Mouse (Mus musculus): ENCODE measurements at regions not wholly inside any gene's neighbourhood (a gene's known extent, or its start where the extent isn't known, plus 50 kb on each side); places are given as distances from the start of the nearest gene placed in this dataset.

DNA sequence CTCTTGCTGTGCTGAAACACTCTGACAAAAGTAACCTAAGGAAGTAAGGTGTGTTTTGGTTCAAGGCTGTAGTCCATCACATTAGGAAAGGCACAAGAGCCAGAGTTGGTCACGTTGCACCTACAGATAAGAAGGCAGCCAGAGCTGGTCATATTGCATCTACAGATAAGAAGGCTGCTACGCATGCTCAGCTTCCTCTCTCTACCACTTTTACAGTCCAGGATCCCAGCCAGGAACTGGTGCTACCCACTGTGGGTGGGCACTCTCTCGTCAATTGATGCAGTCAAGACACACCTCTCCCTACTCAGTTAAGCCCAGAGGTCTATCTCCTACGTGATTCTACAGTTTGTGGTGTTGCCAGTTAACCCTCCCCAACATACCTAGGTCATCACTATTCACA, 147.8 kb upstream of the Prok2 start:
- TF ChIP-seq MYOD1 (IDR thresholded peaks at IDR 0.05; ENCODE audit: control insufficient read depth, insufficient read length, low read depth) (no peak), CTCF (IDR thresholded peaks at IDR 0.05; ENCODE audit: control insufficient read depth, insufficient read depth, insufficient read length) (no peak), MYOG (IDR thresholded peaks at IDR 0.05; ENCODE audit: control insufficient read depth, extremely low read depth, insufficient read length) (no peak), USF1 (IDR thresholded peaks at IDR 0.05; ENCODE audit: low read depth) (no peak), FOSL1 (IDR thresholded peaks at IDR 0.05; ENCODE audit: insufficient read depth, low read length, poor library complexity, severe bottlenecking) (no peak), CEBPB (IDR thresholded peaks at IDR 0.05; ENCODE audit: low read depth) (no peak), MAX (IDR thresholded peaks at IDR 0.05) (no peak)

Data from C2C12 (cell line).